Mouse (Mus musculus): ENCODE data around the gene Snrk.

- no peak for TF ChIP-seq CTCF (IDR thresholded peaks at IDR 0.05; ENCODE audit: low read depth)
- TF ChIP-seq EP300 (optimal IDR thresholded peaks at IDR 0.05): no peak
These were observed 15.1 kb downstream of the Snrk start for GRCm38 (mm10) chr9:122132145-122132544.

All from stomach, postnatal 0 days (tissue).